Mouse (Mus musculus) frontal cortex, adult (tissue): Measurements from ENCODE around the gene Mt1.
"Not testable (repeated sequence)": the region's sequence is repeated elsewhere in the genome, so short reads cannot be mapped to it uniquely, and the experiment has no call there.

ENCODE experiments used
- ATAC-seq: cut with Nextera tagmentation; 2 replicates; pipeline ENCODE4 v1.9.2; 2017; ENCODE audit warnings: mild to moderate bottlenecking, moderate library complexity, mixed read lengths; ENCODE audit not compliant: low TSS enrichment

The Mt1 gene

GRCm38 (mm10) chr8:94178857-94179712 lies at the start of gene Mt1:
Gene Mt1 (plus strand): TSS chr8:94179082.
- peak; percentile 77 for ATAC-seq

- peak; percentile 81 for ATAC-seq
Observed at GRCm38 (mm10) chr8:94129133-94129789, 49.6 kb upstream of the Mt1 start.

- ATAC-seq = no peak
Observed at GRCm38 (mm10) chr8:94130126-94130525, 48.8 kb upstream of the Mt1 start.

- no peak for ATAC-seq
Observed at GRCm38 (mm10) chr8:94132096-94132495, 46.8 kb upstream of the Mt1 start.

GRCm38 (mm10) chr8:94134601-94135000 lies 44.3 kb upstream of the Mt1 start:
- not testable (repeated sequence) for ATAC-seq

- no peak for ATAC-seq
Observed at GRCm38 (mm10) chr8:94135556-94135955, 43.3 kb upstream of the Mt1 start.

GRCm38 (mm10) chr8:94136192-94136591 lies 42.7 kb upstream of the Mt1 start:
- no peak for ATAC-seq

- no peak for ATAC-seq
Observed at GRCm38 (mm10) chr8:94136933-94137332, 41.9 kb upstream of the Mt1 start, which contains the start of gene Mt4. Gene Mt4 (plus strand): TSS chr8:94137197.

GRCm38 (mm10) chr8:94140266-94140795 lies 38.6 kb upstream of the Mt1 start:
- no peak for ATAC-seq

- ATAC-seq = peak; percentile 53
Observed at GRCm38 (mm10) chr8:94148236-94148635, 30.6 kb upstream of the Mt1 start.

GRCm38 (mm10) chr8:94150925-94151324 lies 28.0 kb upstream of the Mt1 start:
- no peak for ATAC-seq

GRCm38 (mm10) chr8:94152513-94153300 lies 26.2 kb upstream of the Mt1 start, which contains the start of gene Mt3:
Gene Mt3 (plus strand): TSS chr8:94152607.
- ATAC-seq = peak; percentile 81

- ATAC-seq = peak; percentile 53
Observed at GRCm38 (mm10) chr8:94153451-94153850, 25.4 kb upstream of the Mt1 start.

- no peak for ATAC-seq
Observed at GRCm38 (mm10) chr8:94154537-94154936, 24.3 kb upstream of the Mt1 start.

GRCm38 (mm10) chr8:94156092-94156491 lies 22.8 kb upstream of the Mt1 start:
- no peak for ATAC-seq

GRCm38 (mm10) chr8:94165772-94166171 lies 13.1 kb upstream of the Mt1 start:
- not testable (repeated sequence) for ATAC-seq

- peak; percentile 80 for ATAC-seq
Observed at GRCm38 (mm10) chr8:94167244-94167643, 11.6 kb upstream of the Mt1 start.

GRCm38 (mm10) chr8:94169547-94169946 lies 9.3 kb upstream of the Mt1 start:
- ATAC-seq = no peak

- ATAC-seq = peak; percentile 28
Observed at GRCm38 (mm10) chr8:94171321-94171755, 7.5 kb upstream of the Mt1 start.

GRCm38 (mm10) chr8:94172075-94172808 lies 6.6 kb upstream of the Mt1 start, which contains the start of gene Mt2:
Gene Mt2 (plus strand): TSS chr8:94172664.
- peak; percentile 57 for ATAC-seq
